Mouse (Mus musculus) midbrain, embryonic 14.5 days (tissue): ENCODE measurements at regions not wholly inside any gene's neighbourhood (a gene's known extent, or its start where the extent isn't known, plus 50 kb on each side); places are given as distances from the start of the nearest gene placed in this dataset.

Experiments used
- ATAC-seq: fragments of 200-750 bp; cut with Nextera tagmentation; 2 replicates; pipeline ENCODE4 v1.8.0; 2017; ENCODE audit warnings: moderate number of reproducible peaks, moderate library complexity; ENCODE audit not compliant: low FRiP score, low TSS enrichment
- DNase-seq: peaks from one replicate; pipeline ENCODE4 v3.0.0-alpha.2; 2015
- H3K27ac ChIP-seq: fragments of 300-500 bp; sonication (generic); replicated peaks from 2 replicates; pipeline ENCODE4 v1.5.1; 2014; ENCODE audit warnings: mild to moderate bottlenecking, low read depth, low read length, moderate library complexity
- H3K27me3 ChIP-seq: fragments of 300-500 bp; sonication (generic); 2 replicates; pipeline ENCODE4 v1.6.1; 2014; ENCODE audit warnings: low read length, control low read depth, mixed read lengths; ENCODE audit not compliant: control insufficient read depth, insufficient read depth
- H3K36me3 ChIP-seq: fragments of 300-500 bp; sonication (generic); 2 replicates; pipeline ENCODE4 v1.6.1; 2014; ENCODE audit warnings: low read length, control low read depth; ENCODE audit not compliant: control insufficient read depth, insufficient read depth
- H3K4me1 ChIP-seq: fragments of 300-500 bp; sonication (generic); 2 replicates; pipeline ENCODE4 v1.6.1; 2014; ENCODE audit warnings: mild to moderate bottlenecking, antibody characterized with exemption, low read length, control low read depth; ENCODE audit not compliant: control insufficient read depth, insufficient read depth
- H3K4me2 ChIP-seq: fragments of 300-500 bp; sonication (generic); 2 replicates; pipeline ENCODE4 v1.6.1; 2014; ENCODE audit warnings: mild to moderate bottlenecking, low read length, moderate library complexity
- H3K4me3 ChIP-seq: fragments of 300-500 bp; sonication (generic); replicated peaks from 2 replicates; pipeline ENCODE4 v1.5.1; 2014; ENCODE audit warnings: low read depth, low read length
- H3K9ac ChIP-seq: fragments of 300-500 bp; sonication (generic); replicated peaks from 2 replicates; pipeline ENCODE4 v1.6.1; 2014; ENCODE audit warnings: mild to moderate bottlenecking, low read length, moderate library complexity
- H3K9me3 ChIP-seq: fragments of 300-500 bp; sonication (generic); 2 replicates; pipeline ENCODE4 v1.6.1; 2016; ENCODE audit warnings: low read length, control low read depth, mixed read lengths; ENCODE audit not compliant: control insufficient read depth
- WGBS: fragments of 180-500 bp; shearing (Covaris S2); extraction: QIAGEN DNeasy Blood & Tissue Kit; methylation state at CpG from one replicate; pipeline ENCODE4 v1.1.7; 2014; 5-methylcytosine and 5-hydroxymethylcytosine counted together

- DNase-seq (no peak), ATAC-seq (no peak)
- Histone ChIP-seq H3K9me3 (no peaks in the 10 kb centered on the region), H3K27me3 (no peaks in the 10 kb centered on the region), H3K36me3 (no peaks in the 10 kb centered on the region), H3K27ac (no peak overlapping the region), H3K4me3 (no peak overlapping the region), H3K4me1 (no peaks in the 10 kb centered on the region), H3K4me2 (no peak overlapping the region), H3K9ac (no peak overlapping the region)
- 69% methylated on average over 3 of the region's 3 CpGs for whole genome bisulfite sequencing
Measured at GRCm38 (mm10) chr8:26437571-26437970, 318.2 kb downstream of the Gm45692 start.

- Histone ChIP-seq H3K27ac (0 out of 2 replicates have a peak overlapping the region, but pooled peaks have one; percentile 22), H3K4me3 (no peak overlapping the region), H3K27me3 (no peaks in the 10 kb centered on the region), H3K9ac (no peak overlapping the region), H3K4me1 (no peaks in the 10 kb centered on the region), H3K4me2 (0 out of 2 replicates have a peak overlapping the region, but pooled peaks have one; percentile 12), H3K9me3 (no peaks in the 10 kb centered on the region), H3K36me3 (no peaks in the 10 kb centered on the region)
- WGBS = 73% methylated on average over 15 of the region's 15 CpGs
- DNase-seq (no peak), ATAC-seq (no peak)
Measured at GRCm38 (mm10) chr8:26438246-26438862, 319.0 kb downstream of the Gm45692 start.

- H3K4me3 ChIP-seq = no peak overlapping the region
- no peaks in the 10 kb centered on the region for H3K9me3 ChIP-seq
- H3K27ac ChIP-seq = no peak overlapping the region
- WGBS = 54% methylated on average over 16 of the region's 16 CpGs
- H3K27me3 ChIP-seq = no peaks in the 10 kb centered on the region
- no peak for ATAC-seq
- DNase-seq = peak; percentile 42
- H3K4me2 ChIP-seq = 0 out of 2 replicates have a peak overlapping the region, but pooled peaks have one; percentile 12
- H3K9ac ChIP-seq = no peak overlapping the region
- no peaks in the 10 kb centered on the region for H3K36me3 ChIP-seq
- no peaks in the 10 kb centered on the region for H3K4me1 ChIP-seq
Measured at GRCm38 (mm10) chr8:26438877-26439276, 319.5 kb downstream of the Gm45692 start.

- no peak overlapping the region for H3K4me3 ChIP-seq
- no peaks in the 10 kb centered on the region for H3K36me3 ChIP-seq
- no peak overlapping the region for H3K9ac ChIP-seq
- 75% methylated on average over 12 of the region's 12 CpGs for WGBS
- no peaks in the 10 kb centered on the region for H3K9me3 ChIP-seq
- peak; percentile 21 for DNase-seq
- H3K4me2 ChIP-seq = no peak overlapping the region
- no peak for ATAC-seq
- H3K4me1 ChIP-seq = no peaks in the 10 kb centered on the region
- no peak overlapping the region for H3K27ac ChIP-seq
- H3K27me3 ChIP-seq = no peaks in the 10 kb centered on the region
Measured at GRCm38 (mm10) chr8:26441268-26442030, 322.1 kb downstream of the Gm45692 start.

- Histone ChIP-seq H3K27ac (no peak overlapping the region), H3K9me3 (no peaks in the 10 kb centered on the region), H3K27me3 (no peaks in the 10 kb centered on the region), H3K4me3 (no peak overlapping the region), H3K36me3 (no peaks in the 10 kb centered on the region), H3K4me1 (no peaks in the 10 kb centered on the region), H3K4me2 (no peak overlapping the region), H3K9ac (no peak overlapping the region)
- DNase-seq (peak; percentile 62), ATAC-seq (no peak)
- WGBS = 38% methylated on average over 4 of the region's 4 CpGs
Measured at GRCm38 (mm10) chr8:26443041-26443440, 323.7 kb downstream of the Gm45692 start.

- no peaks in the 10 kb centered on the region for H3K36me3 ChIP-seq
Measured at GRCm38 (mm10) chr8:26443735-26444134, 324.4 kb downstream of the Gm45692 start.

GRCm38 (mm10) chr8:26445991-26446390 is 326.7 kb downstream of the Gm45692 start:
- no peak overlapping the region for H3K27ac ChIP-seq
- H3K27me3 ChIP-seq = no peaks in the 10 kb centered on the region
- H3K36me3 ChIP-seq = no peaks in the 10 kb centered on the region
- H3K9ac ChIP-seq = no peak overlapping the region
- no peak overlapping the region for H3K4me3 ChIP-seq
- H3K9me3 ChIP-seq = no peaks in the 10 kb centered on the region
- no peak overlapping the region for H3K4me2 ChIP-seq
- ATAC-seq (no peak), DNase-seq (no peak)
- 81% methylated on average over 4 of the region's 4 CpGs for WGBS
- no peaks in the 10 kb centered on the region for H3K4me1 ChIP-seq

More at GRCm38 (mm10) chr8:26443735-26444134, 324.4 kb downstream of the Gm45692 start:
- Histone ChIP-seq H3K27ac (no peak overlapping the region), H3K4me3 (no peak overlapping the region), H3K9me3 (no peaks in the 10 kb centered on the region), H3K9ac (no peak overlapping the region), H3K4me1 (no peaks in the 10 kb centered on the region), H3K27me3 (no peaks in the 10 kb centered on the region), H3K4me2 (no peak overlapping the region)
- WGBS = 92% methylated on average over 11 of the region's 11 CpGs
- DNase-seq (no peak), ATAC-seq (no peak)

GRCm38 (mm10) chr8:26447886-26448640 is 328.7 kb downstream of the Gm45692 start:
- WGBS = 87% methylated on average over 8 of the region's 8 CpGs
- no peak for DNase-seq

More at GRCm38 (mm10) chr8:26447886-26448640, 328.7 kb downstream of the Gm45692 start:
- H3K4me3 ChIP-seq = no peak overlapping the region
- no peak for ATAC-seq
- no peaks in the 10 kb centered on the region for H3K4me1 ChIP-seq
- no peak overlapping the region for H3K4me2 ChIP-seq
- H3K9me3 ChIP-seq = no peaks in the 10 kb centered on the region
- H3K9ac ChIP-seq = no peak overlapping the region
- H3K27ac ChIP-seq = no peak overlapping the region
- H3K27me3 ChIP-seq = no peaks in the 10 kb centered on the region
- no peaks in the 10 kb centered on the region for H3K36me3 ChIP-seq
